Mouse (Mus musculus) erythroblast, embryonic 14.5 days (primary cell): Measurements from ENCODE around the gene Fhl3. TPM values are rescaled to one million over a fixed set of nuclear protein-coding genes. Genes with fewer than 3 reads are reported as not detected.

Source experiments
- H3K27me3 ChIP-seq: 2 replicates; pipeline ENCODE4 v1.6.1; 2012; ENCODE audit warnings: inconsistent platforms; ENCODE audit not compliant: control insufficient read depth
- H3K36me3 ChIP-seq: 2 replicates; pipeline ENCODE4 v1.6.1; 2012; ENCODE audit warnings: mild to moderate bottlenecking, inconsistent platforms; ENCODE audit not compliant: control insufficient read depth
- H3K4me1 ChIP-seq: 2 replicates; pipeline ENCODE4 v1.6.1; 2012; ENCODE audit warnings: inconsistent platforms; ENCODE audit not compliant: control insufficient read depth
- H3K4me3 ChIP-seq: replicated peaks from 2 replicates; pipeline ENCODE3; 2012; ENCODE audit warnings: moderate library complexity, mild to moderate bottlenecking, inconsistent platforms
- H3K9me3 ChIP-seq: 2 replicates; pipeline ENCODE4 v1.6.1; 2012; ENCODE audit warnings: low read length, inconsistent platforms, mixed read lengths; ENCODE audit not compliant: control insufficient read depth
- GATA1 ChIP-seq: IDR thresholded peaks from 2 replicates; pipeline ENCODE4 v1.6.1; 2012; ENCODE audit warnings: low read length, inconsistent platforms, mixed read lengths
- TAL1 ChIP-seq: IDR thresholded peaks from 3 replicates; pipeline ENCODE4 v1.6.1; 2012; ENCODE audit warnings: low read length, inconsistent platforms, mixed read lengths
- polyA plus RNA-seq: library from polyadenylated mRNA; stranded (reverse); fragments of >175 nt; gene quantifications from 2 replicates; pipeline ENCODE4 v1.2.3, GENCODE M21; 2012

The Fhl3 gene
- polyA plus RNA-seq, 1 experiment = 0.05 TPM

- TF ChIP-seq TAL1 (no peak), GATA1 (no peak)
- peaks cover 9% of the 10 kb centered on the region for H3K36me3 ChIP-seq
- peak within 1 kb of the TSS; percentile 97 for H3K4me3 ChIP-seq
- H3K4me1 ChIP-seq = peaks cover 51% of the 10 kb centered on the region
- H3K27me3 ChIP-seq = peaks cover 7% of the 10 kb centered on the region
- no peaks in the 10 kb centered on the region for H3K9me3 ChIP-seq
These were observed 7.2 kb upstream of the Fhl3 start, which contains the start of gene Utp11 for GRCm38 (mm10) chr4:124693135-124693894. Gene Utp11 (minus strand): TSS chr4:124693600.

GRCm38 (mm10) chr4:124694572-124694971, 5.9 kb upstream of the Fhl3 start:
- Histone ChIP-seq H3K4me3 (no peak overlapping the region), H3K27me3 (peaks cover 11% of the 10 kb centered on the region), H3K36me3 (peaks cover 7% of the 10 kb centered on the region), H3K4me1 (peaks cover 54% of the 10 kb centered on the region), H3K9me3 (no peaks in the 10 kb centered on the region)
- TF ChIP-seq GATA1 (no peak), TAL1 (no peak)

GRCm38 (mm10) chr4:124695786-124696516, 4.5 kb upstream of the Fhl3 start:
- Histone ChIP-seq H3K4me1 (peaks cover 63% of the 10 kb centered on the region), H3K36me3 (peaks cover under 1% of the 10 kb centered on the region), H3K9me3 (no peaks in the 10 kb centered on the region), H3K4me3 (peak overlapping the region; percentile 27), H3K27me3 (peaks cover 24% of the 10 kb centered on the region)
- TF ChIP-seq TAL1 (no peak), GATA1 (no peak)

GRCm38 (mm10) chr4:124699791-124700190, 710 bp upstream of the Fhl3 start:
- peaks cover 46% of the 10 kb centered on the region for H3K4me1 ChIP-seq
- H3K36me3 ChIP-seq = no peaks in the 10 kb centered on the region
- peak overlapping the region; percentile 69 for H3K4me3 ChIP-seq
- H3K27me3 ChIP-seq = peaks cover 48% of the 10 kb centered on the region
- H3K9me3 ChIP-seq = no peaks in the 10 kb centered on the region
- TF ChIP-seq GATA1 = no peak

- Histone ChIP-seq H3K4me1 (peaks cover 40% of the 10 kb centered on the region), H3K27me3 (peaks cover 47% of the 10 kb centered on the region), H3K36me3 (peaks cover 4% of the 10 kb centered on the region; the same call in 1 of the 2 replicates), H3K4me3 (peak overlapping the region; percentile 69), H3K9me3 (no peaks in the 10 kb centered on the region)
- no peak for TF ChIP-seq TAL1
- no peak for TF ChIP-seq GATA1
These were observed 748 bp downstream of the Fhl3 start for GRCm38 (mm10) chr4:124701052-124701845.

- peaks cover 46% of the 10 kb centered on the region for H3K27me3 ChIP-seq
- H3K4me1 ChIP-seq = peaks cover 38% of the 10 kb centered on the region
- H3K9me3 ChIP-seq = no peaks in the 10 kb centered on the region
- H3K36me3 ChIP-seq = peaks cover 4% of the 10 kb centered on the region; the same call in 1 of the 2 replicates
- H3K4me3 ChIP-seq = no peak overlapping the region
- TF ChIP-seq GATA1 (no peak), TAL1 (no peak)
These were observed 1.4 kb downstream of the Fhl3 start for GRCm38 (mm10) chr4:124701916-124702315.

- Histone ChIP-seq H3K4me3 (no peak overlapping the region), H3K36me3 (peaks cover 10% of the 10 kb centered on the region; the same call in 1 of the 2 replicates), H3K9me3 (no peaks in the 10 kb centered on the region), H3K27me3 (peaks cover 46% of the 10 kb centered on the region), H3K4me1 (peaks cover 43% of the 10 kb centered on the region)
- TF ChIP-seq TAL1 (no peak), GATA1 (no peak)
These were observed 2.9 kb downstream of the Fhl3 start for GRCm38 (mm10) chr4:124703406-124703805.

- H3K27me3 ChIP-seq = peaks cover 42% of the 10 kb centered on the region
- no peaks in the 10 kb centered on the region for H3K9me3 ChIP-seq
- peaks cover 50% of the 10 kb centered on the region for H3K4me1 ChIP-seq
- peaks cover 10% of the 10 kb centered on the region; the same call in 1 of the 2 replicates for H3K36me3 ChIP-seq
- TF ChIP-seq TAL1 = no peak
- H3K4me3 ChIP-seq = no peak overlapping the region
These were observed 3.6 kb downstream of the Fhl3 start for GRCm38 (mm10) chr4:124703881-124704796.
